In the genomic region with DNA sequence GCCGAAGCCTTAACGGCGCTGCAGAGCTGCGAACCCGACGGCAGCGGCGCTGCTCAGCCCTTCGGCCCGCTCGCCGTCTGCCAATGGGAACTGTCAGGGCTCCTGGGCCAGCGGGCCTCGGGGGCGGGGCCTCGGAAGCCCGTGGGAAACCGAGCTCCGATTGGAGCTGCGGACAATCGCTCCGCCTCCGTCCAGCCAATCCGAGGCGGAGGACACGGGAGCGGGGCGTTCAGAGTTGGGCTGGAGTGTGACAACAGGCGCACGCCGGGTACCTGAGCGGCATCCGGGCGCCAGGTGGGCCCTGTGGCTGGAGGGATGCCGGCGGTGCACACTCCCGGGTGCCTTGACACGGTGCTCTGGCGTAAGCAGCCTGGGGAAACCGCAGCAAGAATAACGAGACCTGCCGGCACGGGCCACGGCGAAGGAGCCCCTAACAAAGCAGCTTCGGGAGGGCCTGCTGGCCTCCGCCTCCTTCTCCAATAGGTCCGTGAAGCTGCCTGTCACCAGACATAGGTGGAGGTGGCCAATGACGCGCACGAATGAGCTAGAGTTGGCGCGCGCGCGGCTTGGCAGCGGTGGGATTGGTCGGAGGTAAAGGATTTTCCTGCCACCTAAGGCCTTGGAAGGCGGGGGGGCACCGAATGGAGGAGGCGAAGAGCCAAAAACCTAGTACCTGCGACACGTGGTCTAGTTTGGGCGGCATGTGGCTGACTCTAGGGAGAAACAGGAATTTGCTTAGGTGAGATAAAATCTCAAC, we compare ENCODE assay signal across 8 mouse cellular contexts. TPM values are rescaled to one million over a fixed set of nuclear protein-coding genes. Genes with fewer than 3 reads are reported as not detected.
DNase-seq lines count a peak whose midpoint lies in the region; ATAC-seq and TF ChIP-seq lines count a peak whose summit lies in the region.

Tiam1 (minus strand) TSS at position 10 of the 757 bp plus-strand sequence.

- TF ChIP-seq CTCF in cortical plate, adult 2 months (IDR thresholded peaks at IDR 0.05; ENCODE audit: extremely low read depth, insufficient read depth, low read length): no peak
- TF ChIP-seq CTCF in gastrocnemius, adult 2 months (IDR thresholded peaks at IDR 0.05): peak; percentile 51
- peak; percentile 18; the same call in 1 of the 2 replicates for TF ChIP-seq CTCF in hindbrain, postnatal 0 days (IDR thresholded peaks at IDR 0.05; ENCODE audit: low read depth)

- peak within 1 kb of the TSS; percentile 94 for H3K4me3 ChIP-seq in cortical plate, adult 2 months (ENCODE audit: insufficient read depth, low read length)
- peak within 1 kb of the TSS; percentile 72 for H3K4me3 ChIP-seq in gastrocnemius, adult 2 months
- peak within 1 kb of the TSS; percentile 70 for H3K4me3 ChIP-seq in hindbrain, postnatal 0 days (ENCODE audit: low read length)

- no peaks in the 10 kb centered on the region for H3K36me3 ChIP-seq in hindbrain, postnatal 0 days (ENCODE audit: insufficient read depth, low read length)

- H3K27ac ChIP-seq in cortical plate, adult 2 months (ENCODE audit: insufficient read depth, low read length): no peak within 1 kb of the TSS
- peak within 1 kb of the TSS; percentile 41; the same call in 1 of the 2 replicates for H3K27ac ChIP-seq in gastrocnemius, adult 2 months
- peak within 1 kb of the TSS; percentile 85 for H3K27ac ChIP-seq in hindbrain, postnatal 0 days

- peak within 1 kb of the TSS; percentile 90 for H3K4me2 ChIP-seq in hindbrain, postnatal 0 days (ENCODE audit: low read depth, low read length)

- no peaks in the 10 kb centered on the region for H3K27me3 ChIP-seq in hindbrain, postnatal 0 days (ENCODE audit: insufficient read depth, low read length)

- peaks cover 4% of the 10 kb centered on the region for H3K4me1 ChIP-seq in cortical plate, adult 2 months (ENCODE audit: control insufficient read depth, insufficient read depth, low read length)
- H3K4me1 ChIP-seq in hindbrain, postnatal 0 days (ENCODE audit: insufficient read depth, low read length): peaks cover 4% of the 10 kb centered on the region; the same call in 1 of the 2 replicates

- H3K9me3 ChIP-seq in hindbrain, postnatal 0 days (ENCODE audit: low read length): no peaks in the 10 kb centered on the region

- peak; percentile 80 for TF ChIP-seq POLR2A in cortical plate, adult 2 months (IDR thresholded peaks at IDR 0.05; ENCODE audit: extremely low read depth, insufficient read depth, low read length)

- ATAC-seq in hindbrain, postnatal 0 days: peak; percentile 98

- peak within 1 kb of the TSS; percentile 67 for H3K9ac ChIP-seq in hindbrain, postnatal 0 days (replicated peaks; ENCODE audit: low read length)

- intact Hi-C loops in gastrocnemius, adult 2 months (cut with DNase I): no loop called here

- DNase-seq in adipocyte (ENCODE audit: low spot score): peak; percentile 88
- peak; percentile 97 for DNase-seq in gastrocnemius, adult 2 months
- peak; percentile 99 for DNase-seq in hindbrain, postnatal 0 days (ENCODE audit: low spot score)
- peak; percentile 97 to 98 for DNase-seq in left cerebral cortex, adult 18-20 months (ENCODE audit: low spot score in 2 of 2)
- DNase-seq in lung, postnatal 4 days: peak; percentile 96 to 99
- DNase-seq in retina, postnatal 1 day: peak; percentile 99
- peak; percentile 97 for DNase-seq in thymus, postnatal 4 days

- under 1% methylated on average over 64 of the region's 64 CpGs for WGBS in hindbrain, postnatal 0 days

RNA-seq across cellular contexts. Expression of gene Tiam1, which starts in this region (rescaled TPM):
- polyA plus RNA-seq in cortical plate, adult 2 months (2012; rRNA removed): 28.7 and 29.1 TPM in 2 replicates
- 1 to 10 TPM; 6.4 to 7.1 TPM for total RNA-seq in gastrocnemius, adult 2 months (2021)
- total RNA-seq in hindbrain, postnatal 0 days (2014; rRNA removed): 18.2 and 26.2 TPM in 2 replicates
- polyA plus RNA-seq in hindbrain, postnatal 0 days (2015; fragmentation: Nextera tagmentation; extraction: Ambion mirVana): 14.3 and 15.1 TPM in 2 replicates
- 100 to 1,000 TPM; 113 to 114 TPM for total RNA-seq in left cerebral cortex, adult 18-20 months (2021)
